Mouse (Mus musculus): Measurements from ENCODE around the gene Dct.

Gene Dct

GRCm38 (mm10) chr14:118042066-118042762, 9.8 kb downstream of the Dct start:
- no peak for DNase-seq

DNA sequence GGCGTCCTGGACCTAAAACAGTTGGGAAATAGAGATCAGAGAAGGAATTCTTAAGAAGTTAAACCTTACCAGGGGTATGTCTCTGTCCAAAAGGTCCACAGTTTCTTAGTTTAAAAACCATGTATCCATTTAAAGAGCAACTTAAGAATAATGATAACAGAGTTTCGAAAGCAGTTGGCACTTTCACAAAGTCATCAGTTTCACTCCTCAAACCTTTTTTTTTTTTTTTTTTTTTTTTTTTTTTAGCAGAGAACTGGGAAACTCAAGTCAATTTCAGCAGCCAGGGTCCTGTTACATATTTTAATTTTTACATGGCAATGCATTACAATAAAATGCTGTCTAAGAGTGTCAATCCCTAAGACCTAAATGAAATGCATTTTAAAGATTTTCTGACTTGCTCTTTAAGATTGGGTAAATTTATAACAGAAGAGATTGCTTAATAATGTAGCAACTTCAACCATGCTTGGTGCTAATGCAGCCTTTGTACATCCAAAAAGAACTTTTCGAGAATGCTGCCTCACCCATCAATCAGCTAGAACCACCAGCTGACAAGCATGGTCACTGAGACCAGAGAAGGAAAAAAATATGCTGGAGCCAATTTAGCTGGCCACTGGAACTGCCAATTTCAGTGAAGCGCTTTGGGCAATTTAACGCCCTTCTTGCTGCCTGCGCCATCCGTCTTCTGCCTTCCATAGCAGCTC, 11.3 kb downstream of the Dct start:
- DNase-seq: no peak

- no peak for DNase-seq
Observed at GRCm38 (mm10) chr14:118039074-118039473, 13.0 kb downstream of the Dct start.

DNA sequence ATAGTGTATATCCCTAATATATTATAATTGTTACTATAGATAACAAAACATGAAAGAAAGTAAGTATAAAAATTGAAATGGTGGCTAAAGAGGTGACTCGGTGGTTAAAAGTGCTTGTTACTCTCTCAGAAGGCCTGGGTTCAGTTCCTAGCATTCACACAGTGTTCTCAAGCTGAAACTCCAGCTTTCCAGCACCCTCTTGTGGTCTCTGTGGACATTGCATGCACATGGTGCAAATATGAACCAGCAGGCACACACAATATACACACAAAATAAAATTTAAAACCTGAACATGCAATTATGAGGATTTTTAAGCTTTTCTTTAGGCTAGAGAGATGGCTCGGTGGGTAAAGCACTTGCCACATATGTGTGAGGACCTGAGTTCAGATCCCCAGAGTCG, 24.5 kb downstream of the Dct start:
- no peak for DNase-seq

DNA sequence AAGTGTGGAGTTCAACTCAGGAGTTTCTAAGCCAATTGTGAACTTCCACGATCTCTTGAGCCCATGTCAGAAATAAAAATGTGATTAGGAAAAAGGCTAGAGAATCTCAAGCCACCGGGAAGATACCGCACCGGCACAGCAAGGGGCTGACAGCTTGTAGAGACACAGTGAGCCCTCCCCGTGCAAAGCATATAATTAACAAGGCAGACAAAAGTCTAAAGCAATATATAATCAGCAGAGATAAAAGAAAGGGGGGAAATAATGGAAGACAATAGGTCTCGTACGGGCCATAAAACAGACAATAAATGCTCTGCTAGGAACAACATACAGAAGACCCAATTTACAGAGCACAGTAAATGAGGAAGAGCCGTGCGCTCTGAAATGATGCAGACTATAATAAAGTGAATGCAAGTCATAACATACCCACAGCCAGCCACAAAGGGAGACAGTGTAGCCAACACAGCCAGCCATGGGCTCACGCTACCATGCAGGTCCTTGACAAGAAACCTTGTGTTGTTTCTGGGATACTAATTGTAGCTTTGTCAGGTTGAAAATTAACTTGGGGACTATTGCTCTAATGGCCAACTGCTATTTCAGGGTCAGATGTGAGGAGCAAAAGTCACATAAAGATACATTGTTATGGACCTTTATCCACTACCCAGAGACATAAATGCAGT, 30.0 kb downstream of the Dct start:
- no peak for DNase-seq

- no peak for DNase-seq
Observed at GRCm38 (mm10) chr14:118019314-118019713, 32.7 kb downstream of the Dct start.

DNA sequence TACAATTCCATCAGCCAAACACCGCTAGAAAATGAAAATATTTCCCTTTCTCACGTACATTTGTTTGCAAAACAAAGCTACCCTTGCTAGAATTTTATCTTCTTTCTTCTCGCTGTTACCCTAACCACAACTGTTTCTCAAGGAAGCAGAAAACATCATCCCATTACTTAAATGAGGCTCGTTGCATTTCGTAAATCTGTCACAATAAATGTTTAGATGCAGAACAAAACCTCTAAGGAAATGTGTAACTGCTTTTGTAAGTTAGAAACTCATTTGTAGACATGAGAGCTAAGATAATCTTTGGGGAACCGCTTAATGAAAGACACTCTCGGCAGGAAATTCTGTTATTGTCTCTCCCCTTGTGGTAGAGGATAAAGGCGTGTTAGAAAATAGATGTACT, 38.8 kb downstream of the Dct start:
- DNase-seq: no peak

- no peak for DNase-seq
Observed at GRCm38 (mm10) chr14:118009541-118009940, 42.5 kb downstream of the Dct start.

DNA sequence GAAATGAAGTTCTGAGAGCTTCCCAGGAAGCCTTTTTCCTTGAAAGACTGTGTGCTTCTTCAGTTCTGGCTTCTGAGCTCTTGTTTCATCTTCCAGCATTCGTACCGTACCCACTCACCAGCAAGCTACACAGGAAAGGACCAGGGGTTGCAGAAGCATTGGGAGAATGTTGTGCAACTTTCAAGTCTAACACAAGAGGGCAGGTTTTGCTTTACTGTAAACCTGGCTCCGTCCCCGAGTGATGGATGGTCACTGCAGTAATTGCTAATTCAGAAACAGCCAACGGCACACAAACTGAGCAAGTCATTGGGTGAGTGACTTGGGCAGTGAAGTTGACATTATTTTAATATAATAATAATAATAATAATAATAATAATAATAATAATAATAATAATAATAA, 46.3 kb downstream of the Dct start:
- peak; percentile 63 to 72 for DNase-seq

DNA sequence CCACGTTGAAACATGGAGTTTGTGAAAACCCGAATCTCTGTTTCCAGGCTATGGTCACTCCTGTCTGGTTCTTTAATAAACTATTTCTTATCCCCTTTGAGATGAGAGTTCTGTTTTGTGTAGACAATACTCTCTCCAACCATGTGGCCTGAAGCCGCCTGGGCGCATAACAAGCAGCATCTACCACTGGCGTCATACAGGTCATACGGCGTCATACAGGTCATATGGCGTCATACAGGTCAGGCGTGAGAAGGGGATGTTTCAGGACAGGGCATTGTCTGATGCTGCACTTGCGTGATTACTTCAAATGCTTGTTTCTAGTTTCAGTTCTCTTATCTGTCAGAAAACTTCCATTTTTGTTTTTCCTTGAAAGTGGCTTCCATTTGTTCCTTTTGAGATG, 47.6 kb downstream of the Dct start:
- DNase-seq: no peak

DNA sequence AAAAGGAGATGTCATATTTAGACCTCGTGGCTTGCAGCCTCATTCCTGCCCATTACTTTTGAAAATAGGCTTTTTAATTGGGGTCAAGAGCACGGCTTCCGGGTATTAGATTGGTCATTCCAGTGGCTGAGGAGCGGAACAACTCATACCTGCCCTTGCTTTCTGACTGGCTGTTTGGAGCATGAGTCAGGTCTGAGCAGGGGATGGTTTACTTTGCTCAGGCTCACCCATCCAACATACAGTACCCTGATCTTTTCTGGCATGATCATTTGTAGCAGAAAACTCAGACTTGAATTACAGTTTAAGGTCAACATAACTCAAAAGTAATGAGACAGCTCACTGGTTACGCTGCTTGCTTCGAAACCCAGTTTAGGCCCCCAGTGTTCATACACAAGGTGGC, 58.2 kb downstream of the Dct start:
- DNase-seq: no peak

DNA sequence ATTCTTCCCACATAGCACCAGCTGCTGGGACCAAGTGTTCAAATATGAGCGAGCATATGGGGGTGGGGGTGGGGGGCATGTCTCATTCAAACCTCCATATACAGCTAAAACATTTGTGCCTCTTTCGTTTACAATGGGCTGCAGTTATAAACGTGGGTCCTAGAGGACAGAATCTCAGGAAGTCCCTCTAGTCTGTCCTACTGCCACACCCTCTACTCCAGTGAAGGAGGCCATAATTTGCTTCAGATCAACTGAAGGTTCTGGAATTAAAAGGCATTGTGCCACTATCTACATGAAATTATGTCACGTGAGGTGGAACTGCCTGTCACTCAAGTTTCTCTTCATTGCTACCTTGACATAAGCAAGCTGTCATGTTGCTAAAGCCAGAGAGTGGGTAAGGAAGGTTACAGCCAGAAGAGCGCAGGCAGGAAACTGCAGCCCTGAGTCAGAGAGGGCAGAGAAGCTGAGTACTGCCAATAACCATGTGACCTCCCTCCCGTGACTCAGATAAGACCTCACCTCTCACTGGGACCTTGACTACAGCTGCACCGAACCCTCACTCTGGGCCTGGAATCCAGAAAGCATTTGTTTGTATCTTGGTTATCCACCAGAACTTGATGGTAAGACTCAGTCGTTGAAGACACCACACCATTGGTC, 59.3 kb downstream of the Dct start:
- DNase-seq: no peak

- DNase-seq: no peak
Observed at GRCm38 (mm10) chr14:117990203-117990602, 61.8 kb downstream of the Dct start.

DNA sequence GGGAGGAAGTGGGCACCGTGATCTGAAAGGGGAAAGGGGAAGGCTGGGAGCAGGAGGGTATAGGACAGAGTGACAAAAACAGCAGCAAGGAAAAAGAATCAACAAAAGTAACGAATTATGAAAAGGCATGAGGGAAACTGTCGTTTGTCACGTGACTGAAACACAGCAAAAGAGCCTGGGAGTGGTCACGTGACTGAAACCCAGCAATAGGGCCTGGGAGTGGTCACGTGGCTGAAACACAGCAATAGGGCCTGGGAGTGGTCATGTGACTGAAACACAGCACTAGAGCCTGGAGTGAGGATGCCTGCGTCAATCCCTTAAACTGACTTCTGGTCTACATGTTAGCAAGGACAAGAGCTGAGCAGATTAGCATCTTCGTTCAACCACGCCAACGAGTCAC, 63.6 kb downstream of the Dct start:
- no peak for DNase-seq

DNA sequence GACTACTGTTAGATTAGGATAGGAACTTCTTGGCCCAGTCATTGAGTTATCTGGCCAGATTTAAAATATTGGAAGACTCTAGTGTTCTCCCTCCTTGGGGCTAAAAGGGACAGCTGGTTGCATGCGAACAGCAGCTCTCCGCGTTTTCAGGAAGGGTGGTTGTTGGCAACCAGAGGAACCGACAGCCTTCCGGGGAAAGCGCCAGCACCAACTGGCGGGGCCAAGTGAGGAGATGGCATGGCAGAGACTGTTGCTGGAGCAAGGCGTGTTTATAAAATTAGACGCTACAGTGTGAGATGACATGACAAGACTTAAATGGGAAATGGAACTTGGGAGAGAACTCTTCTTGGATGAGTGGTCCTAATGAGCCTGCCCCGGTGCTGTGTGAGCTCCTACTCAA, 70.5 kb downstream of the Dct start:
- DNase-seq: no peak

GRCm38 (mm10) chr14:117972576-117972975, 79.5 kb downstream of the Dct start:
- no peak for DNase-seq

Measured in kidney, postnatal 4 days (tissue).